Mouse (Mus musculus) stomach, embryonic 16.5 days (tissue): Measurements from ENCODE around the gene Olfr1508. TPM values are rescaled to one million over a fixed set of nuclear protein-coding genes. Genes with fewer than 3 reads are reported as not detected.

ENCODE experiments used
- polyA plus RNA-seq: library from polyadenylated mRNA; unstranded; fragments of >200 nt; fragmentation: Nextera tagmentation; extraction: Ambion mirVana; gene quantifications from 2 replicates; pipeline ENCODE4 v1.2.1, GENCODE M21; 2015

Olfr1508 gene
- polyA plus RNA-seq, 1 experiment from 2014 or later = not detected

Other genes starting within 250 kb of the Olfr1508 start
- gene Chd8, start 209.7 kb downstream of the Olfr1508 start, polyA plus RNA-seq = 27.9 and 31.8 TPM in 2 replicates
- gene Tox4, start 188.3 kb downstream of the Olfr1508 start, polyA plus RNA-seq = 36.2 and 39.7 TPM in 2 replicates
- 15.8 and 19.6 TPM in 2 replicates for gene Rab2b, start 187.9 kb downstream of the Olfr1508 start, polyA plus RNA-seq
- gene Mettl3, start 162.4 kb downstream of the Olfr1508 start, polyA plus RNA-seq = 38.8 and 41.8 TPM in 2 replicates
- gene Sall2, start 138.7 kb downstream of the Olfr1508 start, polyA plus RNA-seq = 8.8 and 9.3 TPM in 2 replicates
- gene Olfr1513, start 111.1 kb downstream of the Olfr1508 start, polyA plus RNA-seq = not detected in 2 replicates
- not detected in 2 replicates for gene Olfr1512, start 88.3 kb downstream of the Olfr1508 start, polyA plus RNA-seq
- gene Olfr1511, start 70.1 kb downstream of the Olfr1508 start, polyA plus RNA-seq = not detected in 2 replicates
- 0.15 and 0.22 TPM in 2 replicates for gene Olfr1510, start 53.1 kb downstream of the Olfr1508 start, polyA plus RNA-seq
- not detected in 2 replicates for gene Olfr1509, start 24.5 kb downstream of the Olfr1508 start, polyA plus RNA-seq
- gene Olfr1507, start 28.3 kb upstream of the Olfr1508 start, polyA plus RNA-seq = not detected in 2 replicates